Comparison of ENCODE assay signal across 8 mouse cellular contexts in genomic region chr6:80019861-80020230, GRCm38 (mm10). TPM values are rescaled to one million over a fixed set of nuclear protein-coding genes. Genes with fewer than 3 reads are reported as not detected.
DNase-seq lines count a peak whose midpoint lies in the region; ATAC-seq and TF ChIP-seq lines count a peak whose summit lies in the region.

No protein-coding gene starts in this region.

- DNase-seq in kidney, postnatal 0 days (ENCODE audit: low spot score) = no peak
- DNase-seq in kidney, adult 18-20 months = no peak
- DNase-seq in neural tube, embryonic 11.5 days (ENCODE audit: low spot score) = peak; percentile 26
- DNase-seq in urinary bladder, adult 18-20 months (ENCODE audit: low spot score in 2 of 2) = no peak
- DNase-seq in spleen, postnatal 36 days (ENCODE audit: low spot score in 2 of 2) = no peak
- DNase-seq in cerebellum, postnatal 4 days (ENCODE audit: low spot score in 2 of 2) = no peak

- H3K27me3 ChIP-seq in kidney, postnatal 0 days (ENCODE audit: insufficient read depth, low read length) = no peaks in the 10 kb centered on the region
- H3K27me3 ChIP-seq in hindbrain, embryonic 15.5 days = no peaks in the 10 kb centered on the region
- no peaks in the 10 kb centered on the region for H3K27me3 ChIP-seq in neural tube, embryonic 11.5 days (ENCODE audit: control insufficient read depth, insufficient read depth, low read length)

- peak overlapping the region; percentile 24 for H3K4me3 ChIP-seq in kidney, postnatal 0 days (replicated peaks; ENCODE audit: low read depth, low read length)
- H3K4me3 ChIP-seq in embryonic fibroblast, embryonic 13.5 days (ENCODE audit: insufficient read depth, low read length) = peak overlapping the region; percentile 25; the same call in 1 of the 2 replicates
- H3K4me3 ChIP-seq in hindbrain, embryonic 15.5 days = peak overlapping the region; percentile 56
- H3K4me3 ChIP-seq in neural tube, embryonic 11.5 days (ENCODE audit: low read depth, low read length) = peak overlapping the region; percentile 35

- H3K27ac ChIP-seq in kidney, postnatal 0 days = no peak overlapping the region
- no peak overlapping the region for H3K27ac ChIP-seq in embryonic fibroblast, embryonic 13.5 days (ENCODE audit: insufficient read depth, low read length)
- peak overlapping the region; percentile 86 for H3K27ac ChIP-seq in hindbrain, embryonic 15.5 days (replicated peaks)
- no peak overlapping the region for H3K27ac ChIP-seq in neural tube, embryonic 11.5 days (ENCODE audit: low read depth, low read length)

- ATAC-seq in kidney, postnatal 0 days (replicated peaks; ENCODE audit: low FRiP score, low read depth) = no peak
- peak; percentile 52; the same call in 1 of the 2 replicates for ATAC-seq in hindbrain, embryonic 15.5 days (ENCODE audit: low FRiP score, low read depth)
- ATAC-seq in neural tube, embryonic 11.5 days (ENCODE audit: insufficient read depth, low FRiP score, low TSS enrichment) = 0 out of 2 replicates have a peak, but pooled peaks have one; percentile 14

- H3K4me1 ChIP-seq in kidney, postnatal 0 days (replicated peaks; ENCODE audit: insufficient read depth, low read length) = no peaks in the 10 kb centered on the region
- no peaks in the 10 kb centered on the region for H3K4me1 ChIP-seq in embryonic fibroblast, embryonic 13.5 days (ENCODE audit: control insufficient read depth, insufficient read depth, low read length)
- H3K4me1 ChIP-seq in hindbrain, embryonic 15.5 days (replicated peaks) = peaks cover 3% of the 10 kb centered on the region; the same call in 1 of the 2 replicates
- H3K4me1 ChIP-seq in neural tube, embryonic 11.5 days (ENCODE audit: control insufficient read depth, insufficient read depth, low read length) = no peaks in the 10 kb centered on the region

- H3K9me3 ChIP-seq in kidney, postnatal 0 days (replicated peaks; ENCODE audit: low read length) = no peaks in the 10 kb centered on the region
- no peaks in the 10 kb centered on the region for H3K9me3 ChIP-seq in hindbrain, embryonic 15.5 days
- no peaks in the 10 kb centered on the region for H3K9me3 ChIP-seq in neural tube, embryonic 11.5 days (ENCODE audit: control insufficient read depth, low read length)

- no peak overlapping the region for H3K9ac ChIP-seq in kidney, postnatal 0 days (ENCODE audit: low read depth, low read length)
- peak overlapping the region; percentile 40 for H3K9ac ChIP-seq in hindbrain, embryonic 15.5 days
- peak overlapping the region; percentile 39 for H3K9ac ChIP-seq in neural tube, embryonic 11.5 days (ENCODE audit: low read length)

- TF ChIP-seq POLR2A in embryonic fibroblast, embryonic 13.5 days (IDR thresholded peaks at IDR 0.05; ENCODE audit: low read depth, low read length) = no peak

- no peaks in the 10 kb centered on the region for H3K36me3 ChIP-seq in kidney, postnatal 0 days (ENCODE audit: insufficient read depth, low read length)
- H3K36me3 ChIP-seq in hindbrain, embryonic 15.5 days = 0 out of 2 replicates have a peak, but pooled peaks cover 3% of the 10 kb centered on the region
- H3K36me3 ChIP-seq in neural tube, embryonic 11.5 days (ENCODE audit: control insufficient read depth, insufficient read depth, low read length) = no peaks in the 10 kb centered on the region

- WGBS in kidney, postnatal 0 days = 4% methylated on average over 10 of the region's 10 CpGs
- WGBS in hindbrain, embryonic 15.5 days = 2% methylated on average over 10 of the region's 10 CpGs
- WGBS in neural tube, embryonic 11.5 days = 7% methylated on average over 10 of the region's 10 CpGs

- TF ChIP-seq CTCF in kidney, postnatal 0 days (IDR thresholded peaks at IDR 0.05; ENCODE audit: low read depth) = no peak
- TF ChIP-seq CTCF in embryonic fibroblast, embryonic 13.5 days (IDR thresholded peaks at IDR 0.05; ENCODE audit: borderline replicate concordance, insufficient read depth, low read length) = no peak

- H3K4me2 ChIP-seq in kidney, postnatal 0 days (ENCODE audit: low read length) = peak overlapping the region; percentile 50
- peak overlapping the region; percentile 72 for H3K4me2 ChIP-seq in hindbrain, embryonic 15.5 days
- H3K4me2 ChIP-seq in neural tube, embryonic 11.5 days (ENCODE audit: low read depth) = peak overlapping the region; percentile 54

RNA-seq across cellular contexts. Expression of gene Lrrtm4, which starts 1.2 kb away (rescaled TPM):
- polyA plus RNA-seq in kidney, postnatal 0 days (2015; fragmentation: Nextera tagmentation; extraction: Ambion mirVana) = 0.28 and 0.53 TPM in 2 replicates
- 0.83 TPM in 1 of 2 replicates, not detected in the other for polyA plus RNA-seq in embryonic fibroblast, embryonic 13.5 days (2011; ENCODE audit: insufficient read length, low read depth, missing spikeins)
- polyA plus RNA-seq in hindbrain, embryonic 15.5 days (2015; fragmentation: Nextera tagmentation; extraction: Ambion mirVana) = 15.8 and 15.9 TPM in 2 replicates
- 4.1 and 5.5 TPM in 2 replicates for polyA plus RNA-seq in neural tube, embryonic 11.5 days (2014; fragmentation: Nextera tagmentation; extraction: Ambion mirVana)
